Mouse (Mus musculus): ENCODE results near the gene Sestd1. TPM values are rescaled to one million over a fixed set of nuclear protein-coding genes. Genes with fewer than 3 reads are reported as not detected.

Sestd1 gene
- polyA plus RNA-seq, 1 experiment: 31.9 TPM

- WGBS: 76% methylated on average over 2 of the region's 2 CpGs
- H3K4me3 ChIP-seq (replicated peaks; ENCODE audit: insufficient read depth, low read depth, low read length): no peak overlapping the region
- no peak for TF ChIP-seq CTCF (IDR thresholded peaks at IDR 0.05; ENCODE audit: borderline replicate concordance, insufficient read depth, low read depth, low read length)
- DNase-seq: no peak
- no peaks in the 10 kb centered on the region for H3K27me3 ChIP-seq (ENCODE audit: control insufficient read depth, insufficient read depth, low read length)
- H3K27ac ChIP-seq (ENCODE audit: insufficient read depth, low read length): no peak overlapping the region
- H3K4me1 ChIP-seq (ENCODE audit: control insufficient read depth, insufficient read depth, low read length): no peaks in the 10 kb centered on the region
Measured at GRCm38 (mm10) chr2:77284281-77284899, 4.0 kb upstream of the Sestd1 start.

- DNase-seq: peak; percentile 58 to 74
- TF ChIP-seq CTCF (IDR thresholded peaks at IDR 0.05; ENCODE audit: borderline replicate concordance, insufficient read depth, low read depth, low read length): no peak
- no peak for TF ChIP-seq POLR2A (IDR thresholded peaks at IDR 0.05; ENCODE audit: borderline replicate concordance, insufficient read depth, low read length)
- Histone ChIP-seq H3K27ac (ENCODE audit: insufficient read depth, low read length) (peak overlapping the region; percentile 54; the same call in 1 of the 2 replicates), H3K27me3 (ENCODE audit: control insufficient read depth, insufficient read depth, low read length) (no peaks in the 10 kb centered on the region), H3K4me1 (ENCODE audit: control insufficient read depth, insufficient read depth, low read length) (peaks cover 7% of the 10 kb centered on the region), H3K4me3 (replicated peaks; ENCODE audit: insufficient read depth, low read depth, low read length) (peak overlapping the region; percentile 97)
- WGBS: 1% methylated on average over 57 of the region's 57 CpGs
Measured at GRCm38 (mm10) chr2:77279861-77280511, 406 bp downstream of the Sestd1 start.

- Histone ChIP-seq H3K27ac (ENCODE audit: insufficient read depth, low read length) (no peak overlapping the region), H3K4me3 (replicated peaks; ENCODE audit: insufficient read depth, low read depth, low read length) (no peak overlapping the region), H3K4me1 (ENCODE audit: control insufficient read depth, insufficient read depth, low read length) (peaks cover 15% of the 10 kb centered on the region), H3K27me3 (ENCODE audit: control insufficient read depth, insufficient read depth, low read length) (no peaks in the 10 kb centered on the region)
- no peak for DNase-seq
- 78% methylated on average over 4 of the region's 4 CpGs for WGBS
- TF ChIP-seq CTCF (IDR thresholded peaks at IDR 0.05; ENCODE audit: borderline replicate concordance, insufficient read depth, low read depth, low read length): no peak
- no peak for TF ChIP-seq POLR2A (IDR thresholded peaks at IDR 0.05; ENCODE audit: borderline replicate concordance, insufficient read depth, low read length)
Measured at GRCm38 (mm10) chr2:77277272-77277671, 3.1 kb downstream of the Sestd1 start.

GRCm38 (mm10) chr2:77275851-77276250 is 4.5 kb downstream of the Sestd1 start:
- Histone ChIP-seq H3K4me1 (ENCODE audit: control insufficient read depth, insufficient read depth, low read length) (peaks cover 15% of the 10 kb centered on the region), H3K4me3 (replicated peaks; ENCODE audit: insufficient read depth, low read depth, low read length) (no peak overlapping the region), H3K27me3 (ENCODE audit: control insufficient read depth, insufficient read depth, low read length) (no peaks in the 10 kb centered on the region), H3K27ac (ENCODE audit: insufficient read depth, low read length) (no peak overlapping the region)
- WGBS: 88% methylated on average over 5 of the region's 5 CpGs
- TF ChIP-seq CTCF (IDR thresholded peaks at IDR 0.05; ENCODE audit: borderline replicate concordance, insufficient read depth, low read depth, low read length) (no peak), POLR2A (IDR thresholded peaks at IDR 0.05; ENCODE audit: borderline replicate concordance, insufficient read depth, low read length) (no peak)
- DNase-seq: no peak

- TF ChIP-seq CTCF (IDR thresholded peaks at IDR 0.05; ENCODE audit: borderline replicate concordance, insufficient read depth, low read depth, low read length) (no peak), POLR2A (IDR thresholded peaks at IDR 0.05; ENCODE audit: borderline replicate concordance, insufficient read depth, low read length) (no peak)
- H3K27me3 ChIP-seq (ENCODE audit: control insufficient read depth, insufficient read depth, low read length): no peaks in the 10 kb centered on the region
- DNase-seq: no peak
- H3K4me1 ChIP-seq (ENCODE audit: control insufficient read depth, insufficient read depth, low read length): peaks cover 15% of the 10 kb centered on the region
- no peak overlapping the region for H3K4me3 ChIP-seq (replicated peaks; ENCODE audit: insufficient read depth, low read depth, low read length)
- peak overlapping the region; percentile 36; the same call in 1 of the 2 replicates for H3K27ac ChIP-seq (ENCODE audit: insufficient read depth, low read length)
- 26% methylated on average over 9 of the region's 9 CpGs for WGBS
Measured at GRCm38 (mm10) chr2:77274976-77275641, 5.3 kb downstream of the Sestd1 start.

GRCm38 (mm10) chr2:77272953-77273352 is 7.4 kb downstream of the Sestd1 start:
- no peak for DNase-seq
- H3K4me1 ChIP-seq (ENCODE audit: control insufficient read depth, insufficient read depth, low read length): peaks cover 29% of the 10 kb centered on the region
- no peak overlapping the region for H3K4me3 ChIP-seq (replicated peaks; ENCODE audit: insufficient read depth, low read depth, low read length)
- WGBS: 87% methylated on average over 2 of the region's 2 CpGs
- no peaks in the 10 kb centered on the region for H3K27me3 ChIP-seq (ENCODE audit: control insufficient read depth, insufficient read depth, low read length)
- no peak overlapping the region for H3K27ac ChIP-seq (ENCODE audit: insufficient read depth, low read length)
- TF ChIP-seq CTCF (IDR thresholded peaks at IDR 0.05; ENCODE audit: borderline replicate concordance, insufficient read depth, low read depth, low read length) (no peak), POLR2A (IDR thresholded peaks at IDR 0.05; ENCODE audit: borderline replicate concordance, insufficient read depth, low read length) (no peak)

GRCm38 (mm10) chr2:77270781-77271180 is 9.6 kb downstream of the Sestd1 start:
- no peak for DNase-seq
- Histone ChIP-seq H3K27me3 (ENCODE audit: control insufficient read depth, insufficient read depth, low read length) (no peaks in the 10 kb centered on the region), H3K4me1 (ENCODE audit: control insufficient read depth, insufficient read depth, low read length) (peaks cover 40% of the 10 kb centered on the region), H3K27ac (ENCODE audit: insufficient read depth, low read length) (no peak overlapping the region), H3K4me3 (replicated peaks; ENCODE audit: insufficient read depth, low read depth, low read length) (no peak overlapping the region)
- TF ChIP-seq POLR2A (IDR thresholded peaks at IDR 0.05; ENCODE audit: borderline replicate concordance, insufficient read depth, low read length): no peak
- TF ChIP-seq CTCF (IDR thresholded peaks at IDR 0.05; ENCODE audit: borderline replicate concordance, insufficient read depth, low read depth, low read length): no peak
- 90% methylated on average over 7 of the region's 7 CpGs for WGBS

DNA sequence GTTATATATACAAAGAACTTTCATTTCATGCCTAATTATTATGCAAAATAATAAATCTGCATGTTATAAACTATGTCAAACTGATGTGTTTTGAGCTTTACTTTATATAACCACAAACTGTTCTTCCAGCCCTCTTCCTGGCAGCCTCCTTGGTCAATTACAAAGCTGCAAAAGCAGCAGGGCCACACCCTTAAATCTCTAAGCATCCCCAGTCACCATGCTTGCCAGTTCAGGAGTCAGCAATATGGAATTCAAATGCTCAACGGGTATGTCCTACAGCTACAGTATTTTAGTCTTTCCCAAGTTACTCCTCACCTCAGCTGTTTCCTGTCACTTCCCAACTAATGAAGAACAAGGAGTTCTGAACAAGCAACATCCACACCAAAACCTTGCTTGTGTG is 10.3 kb downstream of the Sestd1 start:
- 41% methylated on average over 1 of the region's 1 CpGs for WGBS
- no peaks in the 10 kb centered on the region for H3K27me3 ChIP-seq (ENCODE audit: control insufficient read depth, insufficient read depth, low read length)
- no peak for TF ChIP-seq POLR2A (IDR thresholded peaks at IDR 0.05; ENCODE audit: borderline replicate concordance, insufficient read depth, low read length)
- TF ChIP-seq CTCF (IDR thresholded peaks at IDR 0.05; ENCODE audit: borderline replicate concordance, insufficient read depth, low read depth, low read length): no peak
- no peak overlapping the region for H3K4me3 ChIP-seq (replicated peaks; ENCODE audit: insufficient read depth, low read depth, low read length)
- DNase-seq: no peak
- H3K4me1 ChIP-seq (ENCODE audit: control insufficient read depth, insufficient read depth, low read length): peaks cover 40% of the 10 kb centered on the region
- H3K27ac ChIP-seq (ENCODE audit: insufficient read depth, low read length): no peak overlapping the region
